In the genomic region with DNA sequence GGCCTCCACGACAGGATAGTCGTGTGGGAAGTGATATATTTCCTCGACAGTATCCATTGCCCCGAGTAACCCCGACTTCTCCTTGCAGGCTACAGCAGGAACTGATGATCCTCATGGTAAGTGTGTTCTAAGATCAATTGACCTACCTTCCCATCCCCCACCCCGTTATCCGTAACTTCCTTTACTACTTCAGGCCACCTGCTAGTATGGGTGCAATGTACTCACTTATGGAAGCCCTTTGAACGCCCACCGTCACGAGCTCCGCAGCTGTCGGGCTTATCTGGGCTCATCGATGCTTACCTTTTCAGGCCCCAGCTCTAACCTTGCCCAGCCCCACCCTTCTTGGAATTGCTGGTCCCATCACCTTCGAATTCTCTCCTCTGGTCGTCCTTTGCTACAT, we compare ENCODE assay signal across 8 mouse cellular contexts. TPM values are rescaled to one million over a fixed set of nuclear protein-coding genes. Genes with fewer than 3 reads are reported as not detected.
DNase-seq lines count a peak whose midpoint lies in the region; ATAC-seq and TF ChIP-seq lines count a peak whose summit lies in the region.

No protein-coding gene starts in this region.

- WGBS in embryonic facial prominence, embryonic 13.5 days: 4% methylated on average over 15 of the region's 15 CpGs
- 2% methylated on average over 15 of the region's 15 CpGs for WGBS in limb, embryonic 11.5 days
- WGBS in neural tube, embryonic 15.5 days: 3% methylated on average over 15 of the region's 15 CpGs

- H3K4me1 ChIP-seq in embryonic facial prominence, embryonic 13.5 days: peaks cover 24% of the 10 kb centered on the region
- H3K4me1 ChIP-seq in limb, embryonic 11.5 days (ENCODE audit: control insufficient read depth, insufficient read depth, low read length): peaks cover 6% of the 10 kb centered on the region
- H3K4me1 ChIP-seq in neural tube, embryonic 15.5 days: peaks cover 10% of the 10 kb centered on the region

- peaks cover 49% of the 10 kb centered on the region for H3K36me3 ChIP-seq in embryonic facial prominence, embryonic 13.5 days
- H3K36me3 ChIP-seq in limb, embryonic 11.5 days (ENCODE audit: control insufficient read depth, insufficient read depth, low read length): peaks cover 16% of the 10 kb centered on the region; the same call in 1 of the 2 replicates
- peaks cover 31% of the 10 kb centered on the region for H3K36me3 ChIP-seq in neural tube, embryonic 15.5 days

- peak overlapping the region; percentile 93 for H3K4me2 ChIP-seq in embryonic facial prominence, embryonic 13.5 days
- peak overlapping the region; percentile 64 for H3K4me2 ChIP-seq in limb, embryonic 11.5 days (ENCODE audit: low read depth, severe bottlenecking)
- peak overlapping the region; percentile 77 for H3K4me2 ChIP-seq in neural tube, embryonic 15.5 days

- H3K27me3 ChIP-seq in embryonic facial prominence, embryonic 13.5 days: no peaks in the 10 kb centered on the region
- no peaks in the 10 kb centered on the region for H3K27me3 ChIP-seq in limb, embryonic 11.5 days (ENCODE audit: control insufficient read depth, insufficient read depth, low read length)
- no peaks in the 10 kb centered on the region for H3K27me3 ChIP-seq in neural tube, embryonic 15.5 days (replicated peaks)

- H3K9ac ChIP-seq in embryonic facial prominence, embryonic 13.5 days: peak overlapping the region; percentile 87
- H3K9ac ChIP-seq in limb, embryonic 11.5 days (ENCODE audit: low read length): peak overlapping the region; percentile 86
- peak overlapping the region; percentile 37; the same call in 1 of the 2 replicates for H3K9ac ChIP-seq in neural tube, embryonic 15.5 days (replicated peaks)

- H3K9me3 ChIP-seq in embryonic facial prominence, embryonic 13.5 days: no peaks in the 10 kb centered on the region
- H3K9me3 ChIP-seq in limb, embryonic 11.5 days (ENCODE audit: control insufficient read depth, low read length): no peaks in the 10 kb centered on the region
- H3K9me3 ChIP-seq in neural tube, embryonic 15.5 days (replicated peaks): no peaks in the 10 kb centered on the region

- peak overlapping the region; percentile 67; the same call in 1 of the 2 replicates for H3K4me3 ChIP-seq in layer of hippocampus, adult 2 months
- peak overlapping the region; percentile 93 for H3K4me3 ChIP-seq in embryonic facial prominence, embryonic 13.5 days
- peak overlapping the region; percentile 89 for H3K4me3 ChIP-seq in limb, embryonic 11.5 days (ENCODE audit: low read depth, low read length)
- H3K4me3 ChIP-seq in neural tube, embryonic 15.5 days (replicated peaks): peak overlapping the region; percentile 53

- no peak for DNase-seq in layer of hippocampus, adult 2 months (ENCODE audit: low spot score in 2 of 2)
- no peak for DNase-seq in layer of hippocampus, postnatal 25 days (ENCODE audit: extremely low spot score in 1 of 2, low spot score in 1 of 2)
- DNase-seq in limb, embryonic 11.5 days (ENCODE audit: low spot score): peak; percentile 32
- DNase-seq in cerebellum, adult 9-11 months: no peak
- no peak for DNase-seq in retina, postnatal 1 day
- no peak for DNase-seq in urinary bladder, postnatal 36 days (ENCODE audit: low spot score in 2 of 2)

- ATAC-seq in embryonic facial prominence, embryonic 13.5 days (ENCODE audit: insufficient number of reproducible peaks, insufficient read depth, low FRiP score, low TSS enrichment, low read depth): no peak
- ATAC-seq in limb, embryonic 11.5 days (ENCODE audit: insufficient number of reproducible peaks, low FRiP score, low TSS enrichment, low read depth): no peak
- no peak for ATAC-seq in neural tube, embryonic 15.5 days (ENCODE audit: low FRiP score)

- no peak overlapping the region for H3K27ac ChIP-seq in layer of hippocampus, adult 2 months
- peak overlapping the region; percentile 51 for H3K27ac ChIP-seq in embryonic facial prominence, embryonic 13.5 days
- H3K27ac ChIP-seq in limb, embryonic 11.5 days (replicated peaks; ENCODE audit: low read depth, low read length): peak overlapping the region; percentile 37
- no peak overlapping the region for H3K27ac ChIP-seq in neural tube, embryonic 15.5 days (replicated peaks)

- no peak for TF ChIP-seq CTCF in layer of hippocampus, adult 2 months (conservative IDR thresholded peaks at IDR 0.05)

RNA-seq across cellular contexts. Expression of gene Ube2c, which starts 0.6 kb away (rescaled TPM):
- 1 to 10 TPM in 1 of 2 experiments, under 1 TPM in 1; 0.76 to 1.6 TPM for total RNA-seq in layer of hippocampus, adult 2 months (2021)
- total RNA-seq in layer of hippocampus, postnatal 25 days (2021): 1 to 10 TPM in 1 of 2 experiments, not detected in 1; 1.2 TPM
- polyA plus RNA-seq in embryonic facial prominence, embryonic 13.5 days (2015; fragmentation: Nextera tagmentation; extraction: Ambion mirVana): 410 and 448 TPM in 2 replicates
- 634 and 636 TPM in 2 replicates for polyA plus RNA-seq in limb, embryonic 11.5 days (2014; fragmentation: Nextera tagmentation; extraction: Ambion mirVana)
- 42.8 and 134 TPM in 2 replicates for polyA plus RNA-seq in neural tube, embryonic 15.5 days (2015; fragmentation: Nextera tagmentation; extraction: Ambion mirVana)

RNA-seq across cellular contexts. Expression of gene Tnnc2, which starts 9.5 kb away (rescaled TPM):
- not detected for total RNA-seq in layer of hippocampus, adult 2 months (2021)
- not detected for total RNA-seq in layer of hippocampus, postnatal 25 days (2021)
- polyA plus RNA-seq in embryonic facial prominence, embryonic 13.5 days (2015; fragmentation: Nextera tagmentation; extraction: Ambion mirVana): 16.7 and 17.2 TPM in 2 replicates
- 13.8 and 14.6 TPM in 2 replicates for polyA plus RNA-seq in limb, embryonic 11.5 days (2014; fragmentation: Nextera tagmentation; extraction: Ambion mirVana)
- 27.5 and 55.6 TPM in 2 replicates for polyA plus RNA-seq in neural tube, embryonic 15.5 days (2015; fragmentation: Nextera tagmentation; extraction: Ambion mirVana)

RNA-seq across cellular contexts. Expression of gene Snx21, which starts 15.3 kb away (rescaled TPM):
- total RNA-seq in layer of hippocampus, adult 2 months (2021): 10 to 100 TPM; 39.8 TPM
- total RNA-seq in layer of hippocampus, postnatal 25 days (2021): 10 to 100 TPM; 38.0 to 45.8 TPM
- 23.4 and 25.0 TPM in 2 replicates for polyA plus RNA-seq in embryonic facial prominence, embryonic 13.5 days (2015; fragmentation: Nextera tagmentation; extraction: Ambion mirVana)
- 9.9 and 14.6 TPM in 2 replicates for polyA plus RNA-seq in limb, embryonic 11.5 days (2014; fragmentation: Nextera tagmentation; extraction: Ambion mirVana)
- 41.3 and 46.6 TPM in 2 replicates for polyA plus RNA-seq in neural tube, embryonic 15.5 days (2015; fragmentation: Nextera tagmentation; extraction: Ambion mirVana)

RNA-seq across cellular contexts. Expression of gene Dnttip1, which starts 24.5 kb away (rescaled TPM):
- 10 to 100 TPM; 40.4 to 41.2 TPM for total RNA-seq in layer of hippocampus, adult 2 months (2021)
- total RNA-seq in layer of hippocampus, postnatal 25 days (2021): 10 to 100 TPM; 37.0 TPM
- 79.6 and 83.1 TPM in 2 replicates for polyA plus RNA-seq in embryonic facial prominence, embryonic 13.5 days (2015; fragmentation: Nextera tagmentation; extraction: Ambion mirVana)
- polyA plus RNA-seq in limb, embryonic 11.5 days (2014; fragmentation: Nextera tagmentation; extraction: Ambion mirVana): 87.0 and 96.4 TPM in 2 replicates
- 51.0 and 56.4 TPM in 2 replicates for polyA plus RNA-seq in neural tube, embryonic 15.5 days (2015; fragmentation: Nextera tagmentation; extraction: Ambion mirVana)

RNA-seq across cellular contexts. Expression of gene Wfdc3, which starts 24.5 kb away (rescaled TPM):
- total RNA-seq in layer of hippocampus, adult 2 months (2021): 1 to 10 TPM in 1 of 2 experiments, under 1 TPM in 1; 0.64 to 1.3 TPM
- 1 to 10 TPM in 1 of 2 experiments, under 1 TPM in 1; 0.89 to 1.0 TPM for total RNA-seq in layer of hippocampus, postnatal 25 days (2021)
- polyA plus RNA-seq in embryonic facial prominence, embryonic 13.5 days (2015; fragmentation: Nextera tagmentation; extraction: Ambion mirVana): 0.58 and 0.93 TPM in 2 replicates
- polyA plus RNA-seq in limb, embryonic 11.5 days (2014; fragmentation: Nextera tagmentation; extraction: Ambion mirVana): 0.55 and 1.0 TPM in 2 replicates
- 1.1 and 1.3 TPM in 2 replicates for polyA plus RNA-seq in neural tube, embryonic 15.5 days (2015; fragmentation: Nextera tagmentation; extraction: Ambion mirVana)

Comparison
In these comparisons a context has a peak if more than half of its experiments do, and no peak if none do; other contexts are left out.
1. H3K27ac ChIP-seq: peak in embryonic facial prominence, embryonic 13.5 days (single experiment) and limb, embryonic 11.5 days (single experiment); none in layer of hippocampus, adult 2 months (single experiment) and neural tube, embryonic 15.5 days (single experiment).
2. H3K9ac ChIP-seq: peak in every context shown above with its lines; median percentile 87 in embryonic facial prominence, embryonic 13.5 days; 86 in limb, embryonic 11.5 days; 37 in neural tube, embryonic 15.5 days.
3. Peak in every context shown above with its lines, with median percentiles within 50 percentile points of each other: H3K4me3 ChIP-seq and H3K4me2 ChIP-seq.